Mouse (Mus musculus) limb, embryonic 12.5 days (tissue): Measurements from ENCODE around the gene Fxyd7. TPM values are rescaled to one million over a fixed set of nuclear protein-coding genes. Genes with fewer than 3 reads are reported as not detected.
A peak's percentile ranks its signal among the peaks of the same experiment; 100 is the strongest.

Experiments used
- ATAC-seq: fragments of 200-750 bp; cut with Nextera tagmentation; 2 replicates; pipeline ENCODE4 v1.8.0; 2017; ENCODE audit warnings: low read depth, moderate TSS enrichment; ENCODE audit not compliant: insufficient number of reproducible peaks, insufficient read depth, low FRiP score, low TSS enrichment
- H3K27ac ChIP-seq: fragments of 300-500 bp; sonication (generic); 2 replicates; pipeline ENCODE4 v1.5.1; 2016; ENCODE audit warnings: mild to moderate bottlenecking, moderate library complexity
- H3K27me3 ChIP-seq: fragments of 300-500 bp; sonication (generic); 2 replicates; pipeline ENCODE4 v1.6.1; 2016; ENCODE audit warnings: mild to moderate bottlenecking, moderate library complexity
- H3K36me3 ChIP-seq: fragments of 300-500 bp; sonication (generic); 2 replicates; pipeline ENCODE4 v1.6.1; 2016; ENCODE audit warnings: mild to moderate bottlenecking, moderate library complexity
- H3K4me1 ChIP-seq: fragments of 300-500 bp; sonication (generic); replicated peaks from 2 replicates; pipeline ENCODE4 v1.6.1; 2016
- H3K4me2 ChIP-seq: fragments of 300-500 bp; sonication (generic); 2 replicates; pipeline ENCODE4 v1.6.1; 2016; ENCODE audit warnings: mild to moderate bottlenecking, moderate library complexity
- H3K4me3 ChIP-seq: fragments of 300-500 bp; sonication (generic); replicated peaks from 2 replicates; pipeline ENCODE4 v1.5.1; 2016; ENCODE audit warnings: mild to moderate bottlenecking
- H3K9ac ChIP-seq: fragments of 300-500 bp; sonication (generic); replicated peaks from 2 replicates; pipeline ENCODE4 v1.6.1; 2016; ENCODE audit warnings: mild to moderate bottlenecking, moderate library complexity
- H3K9me3 ChIP-seq: fragments of 300-500 bp; sonication (generic); 2 replicates; pipeline ENCODE4 v1.6.1; 2016; ENCODE audit warnings: mild to moderate bottlenecking, moderate library complexity
- WGBS: fragments of 180-500 bp; shearing (Covaris S2); methylation state at CpG from one replicate; pipeline ENCODE4 v1.1.7; 2016; 5-methylcytosine and 5-hydroxymethylcytosine counted together
- polyA plus RNA-seq: library from polyadenylated mRNA; unstranded; fragments of >200 nt; fragmentation: Nextera tagmentation; extraction: Ambion mirVana; gene quantifications from 2 replicates; pipeline ENCODE4 v1.2.1, GENCODE M21; 2016

Fxyd7 gene
- polyA plus RNA-seq, 1 experiment from 2014 or later = 10.6 TPM

DNA sequence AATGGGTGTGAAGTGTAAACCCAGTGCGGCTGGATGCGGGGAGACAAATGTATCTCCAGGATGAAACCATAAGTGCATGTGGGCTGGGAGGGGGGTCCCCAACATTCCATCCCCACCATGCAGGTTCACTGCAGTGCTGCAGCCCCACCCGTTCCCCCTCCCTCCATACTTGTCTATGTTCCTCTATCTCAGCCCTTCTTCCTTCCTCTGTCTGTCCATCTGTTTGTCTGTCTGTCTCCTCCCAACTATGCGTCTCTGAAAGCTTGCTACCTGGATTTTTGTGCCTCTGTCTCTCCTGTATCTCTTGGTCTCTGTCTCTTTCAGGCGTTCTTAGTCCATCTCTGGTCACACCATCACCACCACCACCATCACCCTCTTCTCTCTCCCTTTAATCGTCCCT is 780 bp downstream of the Fxyd7 start:
- Histone ChIP-seq H3K4me3 (peak overlapping the region; percentile 28), H3K9me3 (no peaks in the 10 kb centered on the region), H3K27me3 (peaks cover 82% of the 10 kb centered on the region), H3K27ac (no peak overlapping the region), H3K36me3 (no peaks in the 10 kb centered on the region), H3K9ac (peak overlapping the region; percentile 45), H3K4me1 (peaks cover 63% of the 10 kb centered on the region), H3K4me2 (peak overlapping the region; percentile 52)
- WGBS = 10% methylated on average over 6 of the region's 6 CpGs
- no peak for ATAC-seq

DNA sequence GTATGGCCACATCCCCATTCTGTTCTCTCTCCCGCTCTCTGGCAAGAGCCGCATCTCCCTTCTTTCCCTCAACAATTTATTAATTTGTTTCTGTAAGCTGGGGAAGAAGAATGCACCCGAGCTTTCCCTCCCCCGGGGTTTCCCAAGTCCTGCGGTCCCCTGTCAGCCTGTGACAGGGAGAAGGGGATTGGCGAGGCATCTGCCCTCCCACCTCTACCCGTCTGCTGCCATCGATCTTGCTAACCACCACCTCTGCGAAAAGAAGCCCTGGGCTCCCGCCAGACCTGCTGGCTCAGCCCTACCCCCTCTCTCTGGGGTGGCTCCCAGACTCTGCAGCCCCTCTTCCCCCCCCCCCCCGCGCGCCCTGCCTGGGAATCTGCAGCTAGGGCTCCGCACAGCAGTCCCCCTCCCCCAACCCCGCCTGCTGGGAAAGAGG is 1.4 kb downstream of the Fxyd7 start:
- Histone ChIP-seq H3K27ac (no peak overlapping the region), H3K9me3 (no peaks in the 10 kb centered on the region), H3K9ac (peak overlapping the region; percentile 45), H3K4me3 (peak overlapping the region; percentile 28), H3K4me1 (peaks cover 56% of the 10 kb centered on the region), H3K27me3 (peaks cover 87% of the 10 kb centered on the region), H3K36me3 (no peaks in the 10 kb centered on the region), H3K4me2 (peak overlapping the region; percentile 52)
- peak; percentile 4; the same call in 1 of the 2 replicates for ATAC-seq
- WGBS = 4% methylated on average over 11 of the region's 15 CpGs

DNA sequence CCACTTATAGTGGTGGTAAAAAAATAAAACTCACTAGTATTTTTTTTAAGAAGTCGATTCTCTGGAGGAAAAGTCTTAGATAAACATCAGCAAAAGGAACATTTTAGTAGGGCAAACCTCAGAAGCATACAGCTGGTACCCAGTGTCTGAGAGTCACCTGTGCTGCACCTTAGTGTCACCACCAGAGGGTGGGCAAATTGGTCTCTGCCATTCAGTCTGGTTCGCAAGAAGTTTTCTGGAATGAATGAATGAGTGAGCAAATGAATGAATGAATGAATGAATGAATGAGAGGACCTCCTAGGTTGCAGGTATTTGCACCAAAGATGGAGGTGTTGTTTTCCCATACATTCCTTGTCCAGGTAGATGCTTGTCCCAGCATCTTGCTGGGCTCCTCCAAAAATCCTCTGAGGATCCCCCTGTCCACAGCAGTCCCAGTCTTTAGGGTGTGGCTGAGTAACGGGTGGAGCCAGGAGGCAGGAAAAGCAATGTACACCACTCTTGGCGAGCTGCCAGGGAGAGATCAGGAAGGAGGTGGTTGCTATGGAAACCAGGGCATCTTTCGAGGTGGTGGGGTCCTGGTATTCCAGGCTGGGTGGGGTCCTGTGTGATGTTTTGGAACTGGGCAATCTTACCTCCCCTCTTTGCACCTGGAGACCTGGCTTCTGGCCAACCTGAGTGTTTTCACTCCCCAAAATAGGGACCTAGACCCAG is 2.0 kb downstream of the Fxyd7 start:
- Histone ChIP-seq H3K27ac (no peak overlapping the region), H3K36me3 (no peaks in the 10 kb centered on the region), H3K9ac (no peak overlapping the region), H3K4me1 (peaks cover 51% of the 10 kb centered on the region), H3K4me2 (peak overlapping the region; percentile 52), H3K27me3 (peaks cover 87% of the 10 kb centered on the region), H3K9me3 (no peaks in the 10 kb centered on the region), H3K4me3 (peak overlapping the region; percentile 28)
- no peak for ATAC-seq
- 20% methylated on average over 5 of the region's 5 CpGs for WGBS

DNA sequence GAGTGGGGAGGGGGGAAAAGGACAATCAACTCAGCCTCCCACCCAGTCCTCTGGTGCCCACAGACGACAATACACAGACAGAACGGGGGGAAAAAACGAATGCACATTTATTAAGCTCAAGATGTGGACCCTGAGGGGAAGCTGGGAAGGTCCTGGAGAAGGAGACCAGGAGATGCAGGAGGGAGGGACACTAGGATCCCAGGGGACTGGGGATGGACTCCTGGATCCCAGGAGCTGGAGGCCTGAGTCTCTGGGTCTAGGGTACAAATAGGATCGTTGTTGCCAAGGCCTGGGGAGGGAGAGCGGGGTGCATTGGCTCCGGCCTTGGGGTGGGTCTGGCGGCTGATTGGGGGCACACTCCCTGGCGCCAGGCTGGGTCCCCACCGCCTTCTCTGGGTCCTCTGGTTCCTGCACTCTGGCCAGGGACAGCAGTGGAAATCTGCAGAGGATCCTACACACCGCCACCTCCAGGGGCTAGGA is 8.8 kb downstream of the Fxyd7 start, which contains the start of gene Fxyd5:
Gene Fxyd5 (minus strand): TSS at position 51 of the 480 bp plus-strand sequence.
- Histone ChIP-seq H3K4me2 (peak within 1 kb of the TSS; percentile 57), H3K27me3 (peaks cover 64% of the 10 kb centered on the region), H3K4me3 (peak within 1 kb of the TSS; percentile 32), H3K36me3 (no peaks in the 10 kb centered on the region), H3K27ac (no peak within 1 kb of the TSS), H3K4me1 (peaks cover 14% of the 10 kb centered on the region), H3K9me3 (no peaks in the 10 kb centered on the region), H3K9ac (peak within 1 kb of the TSS; percentile 42; the same call in 1 of the 2 replicates)
- ATAC-seq = no peak
- 35% methylated on average over 10 of the region's 10 CpGs for WGBS

DNA sequence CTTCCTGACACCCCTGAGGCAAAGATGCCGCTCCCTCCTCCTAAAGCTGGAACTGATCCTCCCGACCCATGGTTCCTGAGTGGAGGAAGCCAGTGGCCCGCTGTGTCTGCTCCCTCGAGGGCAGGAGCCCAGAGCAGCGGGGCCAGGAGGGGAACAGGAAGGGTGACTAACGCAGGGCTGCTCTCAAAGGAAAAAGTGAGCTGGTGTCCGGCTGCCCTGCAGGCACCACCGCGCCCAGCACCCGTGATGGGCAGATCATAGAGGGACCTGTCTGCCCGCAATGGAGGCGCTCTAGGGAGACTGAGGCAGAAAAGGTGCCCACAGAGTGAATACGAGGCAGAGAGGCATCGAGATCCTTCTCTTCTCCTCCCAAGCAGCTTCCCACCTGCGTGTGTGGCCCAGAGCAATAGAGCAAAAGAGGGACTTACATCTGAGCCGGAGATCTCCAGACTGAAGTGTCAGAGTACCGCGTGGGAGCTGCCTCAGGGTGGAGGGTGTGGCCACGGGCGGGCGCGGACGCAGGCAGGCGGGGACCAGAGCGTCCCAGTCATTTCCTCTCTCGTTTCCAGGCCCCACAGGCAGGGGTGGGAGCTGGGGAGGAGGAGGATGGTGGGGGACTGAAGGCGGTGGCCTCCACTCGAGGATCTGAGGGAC is 9.5 kb downstream of the Fxyd7 start:
- ATAC-seq = no peak
- 3% methylated on average over 28 of the region's 28 CpGs for WGBS
- H3K27me3 ChIP-seq = peaks cover 63% of the 10 kb centered on the region
- peak overlapping the region; percentile 32 for H3K4me3 ChIP-seq
- H3K9me3 ChIP-seq = no peaks in the 10 kb centered on the region
- peak overlapping the region; percentile 57 for H3K4me2 ChIP-seq
- H3K9ac ChIP-seq = peak overlapping the region; percentile 42; the same call in 1 of the 2 replicates
- no peaks in the 10 kb centered on the region for H3K36me3 ChIP-seq
- peaks cover 14% of the 10 kb centered on the region for H3K4me1 ChIP-seq
- no peak overlapping the region for H3K27ac ChIP-seq

DNA sequence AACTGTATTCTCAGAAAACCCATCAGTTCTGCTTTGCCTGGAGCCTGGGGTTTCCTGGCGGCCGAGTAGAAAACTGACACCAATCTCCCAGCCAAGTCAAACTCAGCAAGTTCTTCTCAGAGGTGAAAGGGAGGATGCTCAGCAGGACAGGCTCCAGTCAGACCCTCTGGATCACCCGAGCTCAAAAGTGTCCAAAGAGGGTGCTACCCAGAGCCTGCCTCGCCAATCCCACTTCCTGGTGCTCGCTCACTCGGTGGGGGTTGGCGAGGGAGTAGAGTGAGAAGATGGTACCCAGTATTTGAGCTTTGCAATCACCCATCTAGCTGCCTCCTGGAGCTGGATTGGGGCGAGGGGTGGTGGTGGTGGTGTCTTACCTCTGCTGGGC is 10.3 kb downstream of the Fxyd7 start:
- Histone ChIP-seq H3K4me3 (peak overlapping the region; percentile 32; the same call in 1 of the 2 replicates), H3K27me3 (peaks cover 61% of the 10 kb centered on the region), H3K4me2 (0 out of 2 replicates have a peak overlapping the region, but pooled peaks have one; percentile 57), H3K36me3 (no peaks in the 10 kb centered on the region), H3K4me1 (peaks cover 14% of the 10 kb centered on the region), H3K27ac (no peak overlapping the region), H3K9ac (no peak overlapping the region), H3K9me3 (no peaks in the 10 kb centered on the region)
- WGBS = 35% methylated on average over 8 of the region's 8 CpGs
- no peak for ATAC-seq

DNA sequence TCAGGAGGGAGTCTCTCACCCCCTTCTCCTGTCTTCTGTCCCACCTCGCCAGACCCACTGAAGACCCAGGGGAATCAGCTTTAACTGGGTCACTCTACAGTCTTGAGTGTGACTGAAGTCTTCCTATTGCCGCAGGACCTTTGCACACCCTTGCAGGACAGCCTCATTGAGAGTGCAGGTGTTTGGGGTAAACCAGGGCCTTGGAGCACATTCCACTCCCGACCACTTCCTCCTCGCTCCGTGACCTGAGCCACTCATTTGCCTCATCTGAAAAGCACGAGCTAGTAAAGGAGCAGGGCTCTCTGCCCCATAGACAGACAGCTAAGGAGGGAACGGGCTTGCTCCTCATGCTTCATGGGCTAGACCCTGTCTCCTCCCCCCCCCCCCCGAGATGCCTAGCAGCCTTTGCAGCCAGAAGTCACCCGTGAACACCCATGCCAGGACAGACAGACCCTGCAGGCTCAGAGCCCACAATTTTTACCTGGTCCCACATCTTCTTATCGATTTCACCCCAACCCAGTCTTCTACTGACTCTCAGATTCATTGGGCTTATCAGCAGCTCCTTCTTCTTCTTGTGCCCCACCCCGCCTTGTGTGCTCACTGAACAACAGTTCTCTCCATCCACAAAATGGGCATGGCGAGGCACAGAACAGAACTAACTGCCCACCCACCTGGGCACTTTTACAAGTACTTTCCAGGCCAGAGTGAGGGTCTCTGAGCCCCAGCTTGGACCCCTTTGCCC is 10.8 kb downstream of the Fxyd7 start:
- WGBS = 78% methylated on average over 12 of the region's 12 CpGs
- Histone ChIP-seq H3K27ac (no peak overlapping the region), H3K9ac (no peak overlapping the region), H3K36me3 (no peaks in the 10 kb centered on the region), H3K4me2 (no peak overlapping the region), H3K4me3 (no peak overlapping the region), H3K4me1 (peaks cover 14% of the 10 kb centered on the region), H3K27me3 (peaks cover 57% of the 10 kb centered on the region), H3K9me3 (no peaks in the 10 kb centered on the region)
- no peak for ATAC-seq

DNA sequence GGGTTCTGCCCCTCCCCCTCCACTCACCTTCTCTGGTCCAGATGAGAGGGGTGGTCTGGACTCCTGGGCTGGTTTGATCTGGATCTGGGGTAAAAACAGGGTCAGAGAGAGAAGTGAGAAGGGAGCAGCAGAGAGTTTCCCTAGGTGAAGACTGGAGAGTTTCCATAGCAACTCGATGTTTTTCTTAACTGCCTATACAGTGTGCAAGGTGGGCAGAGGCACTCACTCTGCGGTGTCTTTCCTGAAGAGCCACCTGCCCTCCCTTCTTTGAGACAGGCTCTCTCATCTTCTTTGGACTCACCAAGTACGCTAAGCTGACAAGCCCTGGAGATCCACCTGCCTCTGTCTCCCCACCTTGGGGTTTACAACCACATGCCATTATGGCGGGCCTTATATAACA is 12.3 kb downstream of the Fxyd7 start:
- Histone ChIP-seq H3K9me3 (no peaks in the 10 kb centered on the region), H3K4me1 (peaks cover 14% of the 10 kb centered on the region), H3K27ac (no peak overlapping the region), H3K9ac (no peak overlapping the region), H3K4me3 (no peak overlapping the region), H3K36me3 (no peaks in the 10 kb centered on the region), H3K27me3 (peaks cover 42% of the 10 kb centered on the region), H3K4me2 (no peak overlapping the region)
- WGBS = 81% methylated on average over 4 of the region's 4 CpGs
- ATAC-seq = no peak

DNA sequence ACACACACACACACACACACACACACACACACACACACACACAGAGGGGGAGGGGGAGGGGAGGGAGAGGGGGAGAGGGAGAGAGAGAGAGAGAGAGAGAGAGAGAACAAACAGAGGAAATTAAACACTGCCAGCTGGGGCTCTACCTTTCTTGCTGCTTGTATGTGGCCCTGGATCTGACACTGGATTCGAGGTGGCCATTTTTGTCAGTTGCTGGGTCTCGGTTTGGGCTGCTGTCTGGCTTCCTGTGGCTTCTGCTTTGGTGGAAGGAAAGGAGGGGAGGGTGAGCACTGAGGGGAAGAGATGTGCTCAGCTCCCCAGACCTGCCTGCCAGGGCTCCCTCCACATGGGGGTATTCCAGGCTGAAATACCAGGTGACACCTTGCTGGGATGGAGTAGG is 13.6 kb downstream of the Fxyd7 start:
- H3K36me3 ChIP-seq = no peaks in the 10 kb centered on the region
- no peak overlapping the region for H3K9ac ChIP-seq
- H3K4me2 ChIP-seq = no peak overlapping the region
- no peak overlapping the region for H3K4me3 ChIP-seq
- peaks cover 29% of the 10 kb centered on the region for H3K27me3 ChIP-seq
- H3K9me3 ChIP-seq = no peaks in the 10 kb centered on the region
- peaks cover 12% of the 10 kb centered on the region for H3K4me1 ChIP-seq
- WGBS = 66% methylated on average over 2 of the region's 2 CpGs
- no peak for ATAC-seq
- H3K27ac ChIP-seq = no peak overlapping the region

DNA sequence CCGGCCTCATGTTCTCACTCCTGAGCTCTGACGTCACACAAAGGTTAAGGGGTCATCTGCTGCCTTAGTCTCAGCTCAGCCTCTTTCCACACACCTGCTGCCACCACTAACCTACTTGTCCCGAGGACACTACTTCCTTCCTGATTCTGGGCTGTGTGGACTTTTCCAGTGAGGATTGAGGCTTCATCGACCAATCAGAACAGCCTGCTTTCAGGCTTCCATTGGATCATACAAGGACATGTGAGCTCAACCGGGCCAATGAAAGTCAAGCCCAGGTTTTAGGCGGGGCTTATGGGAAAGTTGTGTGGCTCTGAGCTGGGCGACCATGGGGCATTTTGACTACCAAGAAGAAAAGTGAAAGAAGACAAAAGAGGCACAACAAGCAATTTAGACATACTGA is 14.3 kb downstream of the Fxyd7 start:
- peaks cover 21% of the 10 kb centered on the region for H3K27me3 ChIP-seq
- no peaks in the 10 kb centered on the region for H3K9me3 ChIP-seq
- no peak overlapping the region for H3K4me2 ChIP-seq
- peaks cover 4% of the 10 kb centered on the region for H3K4me1 ChIP-seq
- no peaks in the 10 kb centered on the region for H3K36me3 ChIP-seq
- 79% methylated on average over 7 of the region's 7 CpGs for WGBS
- no peak overlapping the region for H3K27ac ChIP-seq
- no peak for ATAC-seq
- H3K4me3 ChIP-seq = no peak overlapping the region
- no peak overlapping the region for H3K9ac ChIP-seq

DNA sequence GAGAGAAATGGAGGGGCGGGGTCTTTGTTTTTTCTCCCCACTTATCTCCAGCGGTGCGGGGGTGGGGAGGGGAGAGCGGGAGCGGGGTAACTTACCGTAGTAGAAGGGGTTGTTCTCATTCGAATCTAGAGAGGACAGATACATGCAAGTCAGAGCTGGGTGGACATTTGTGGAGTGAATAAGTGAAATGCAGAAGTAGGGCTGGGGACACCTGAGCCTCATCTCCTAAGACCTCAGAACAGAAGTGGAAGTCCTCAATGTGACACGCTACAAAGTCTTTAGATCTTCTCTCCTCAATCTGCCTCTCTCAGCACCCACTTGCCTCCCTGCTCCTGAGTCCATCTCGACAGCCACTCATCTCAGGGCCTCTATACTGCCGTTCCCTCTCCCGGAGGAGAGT is 16.0 kb downstream of the Fxyd7 start:
- Histone ChIP-seq H3K4me3 (no peak overlapping the region), H3K9ac (no peak overlapping the region), H3K4me2 (no peak overlapping the region), H3K9me3 (no peaks in the 10 kb centered on the region), H3K36me3 (no peaks in the 10 kb centered on the region), H3K27me3 (peaks cover 5% of the 10 kb centered on the region), H3K27ac (no peak overlapping the region), H3K4me1 (no peaks in the 10 kb centered on the region)
- WGBS = 80% methylated on average over 11 of the region's 11 CpGs
- no peak for ATAC-seq
